Mouse (Mus musculus) limb, embryonic 13.5 days (tissue): ENCODE data around the gene Pla2g2c. TPM values are rescaled to one million over a fixed set of nuclear protein-coding genes. Genes with fewer than 3 reads are reported as not detected.

Source experiments
- ATAC-seq: fragments of 200-750 bp; cut with Nextera tagmentation; 2 replicates; pipeline ENCODE4 v1.8.0; 2017; ENCODE audit warnings: low read depth, moderate number of reproducible peaks, moderate TSS enrichment; ENCODE audit not compliant: low FRiP score
- H3K27ac ChIP-seq: fragments of 300-500 bp; sonication (generic); 2 replicates; pipeline ENCODE4 v1.5.1; 2015; ENCODE audit warnings: inconsistent platforms, mild to moderate bottlenecking, moderate library complexity
- H3K27me3 ChIP-seq: fragments of 300-500 bp; sonication (generic); 2 replicates; pipeline ENCODE4 v1.6.1; 2015; ENCODE audit warnings: mild to moderate bottlenecking, inconsistent platforms
- H3K36me3 ChIP-seq: fragments of 300-500 bp; sonication (generic); 2 replicates; pipeline ENCODE4 v1.6.1; 2015; ENCODE audit warnings: inconsistent platforms, mild to moderate bottlenecking, moderate library complexity
- H3K4me1 ChIP-seq: fragments of 300-500 bp; sonication (generic); 2 replicates; pipeline ENCODE4 v1.6.1; 2015; ENCODE audit warnings: inconsistent platforms
- H3K4me2 ChIP-seq: fragments of 300-500 bp; sonication (generic); replicated peaks from 2 replicates; pipeline ENCODE4 v1.6.1; 2015; ENCODE audit warnings: inconsistent platforms, mild to moderate bottlenecking, moderate library complexity
- H3K4me3 ChIP-seq: fragments of 300-500 bp; sonication (generic); 2 replicates; pipeline ENCODE4 v1.5.1; 2015; ENCODE audit warnings: moderate library complexity, mild to moderate bottlenecking, inconsistent platforms
- H3K9ac ChIP-seq: fragments of 300-500 bp; sonication (generic); 2 replicates; pipeline ENCODE4 v1.6.1; 2015; ENCODE audit warnings: mild to moderate bottlenecking, inconsistent platforms
- H3K9me3 ChIP-seq: fragments of 300-500 bp; sonication (generic); 2 replicates; pipeline ENCODE4 v1.6.1; 2016; ENCODE audit warnings: inconsistent platforms
- WGBS: fragments of 180-500 bp; shearing (Covaris S2); methylation state at CpG from one replicate; pipeline ENCODE4 v1.1.7; 2015; 5-methylcytosine and 5-hydroxymethylcytosine counted together
- polyA plus RNA-seq: library from polyadenylated mRNA; unstranded; fragments of >200 nt; fragmentation: Nextera tagmentation; extraction: Ambion mirVana; gene quantifications from 2 replicates; pipeline ENCODE4 v1.2.1, GENCODE M21; 2015

Gene Pla2g2c
- polyA plus RNA-seq, 1 experiment from 2014 or later = 0.33 TPM

GRCm38 (mm10) chr4:138698296-138698695 is 26.3 kb upstream of the Pla2g2c start:
- Histone ChIP-seq H3K4me1 (no peaks in the 10 kb centered on the region), H3K36me3 (no peaks in the 10 kb centered on the region), H3K4me3 (no peak overlapping the region), H3K4me2 (no peak overlapping the region), H3K9me3 (no peaks in the 10 kb centered on the region), H3K27ac (no peak overlapping the region), H3K9ac (no peak overlapping the region), H3K27me3 (peaks cover 39% of the 10 kb centered on the region)
- 56% methylated on average over 2 of the region's 2 CpGs for WGBS
- ATAC-seq = no peak

DNA sequence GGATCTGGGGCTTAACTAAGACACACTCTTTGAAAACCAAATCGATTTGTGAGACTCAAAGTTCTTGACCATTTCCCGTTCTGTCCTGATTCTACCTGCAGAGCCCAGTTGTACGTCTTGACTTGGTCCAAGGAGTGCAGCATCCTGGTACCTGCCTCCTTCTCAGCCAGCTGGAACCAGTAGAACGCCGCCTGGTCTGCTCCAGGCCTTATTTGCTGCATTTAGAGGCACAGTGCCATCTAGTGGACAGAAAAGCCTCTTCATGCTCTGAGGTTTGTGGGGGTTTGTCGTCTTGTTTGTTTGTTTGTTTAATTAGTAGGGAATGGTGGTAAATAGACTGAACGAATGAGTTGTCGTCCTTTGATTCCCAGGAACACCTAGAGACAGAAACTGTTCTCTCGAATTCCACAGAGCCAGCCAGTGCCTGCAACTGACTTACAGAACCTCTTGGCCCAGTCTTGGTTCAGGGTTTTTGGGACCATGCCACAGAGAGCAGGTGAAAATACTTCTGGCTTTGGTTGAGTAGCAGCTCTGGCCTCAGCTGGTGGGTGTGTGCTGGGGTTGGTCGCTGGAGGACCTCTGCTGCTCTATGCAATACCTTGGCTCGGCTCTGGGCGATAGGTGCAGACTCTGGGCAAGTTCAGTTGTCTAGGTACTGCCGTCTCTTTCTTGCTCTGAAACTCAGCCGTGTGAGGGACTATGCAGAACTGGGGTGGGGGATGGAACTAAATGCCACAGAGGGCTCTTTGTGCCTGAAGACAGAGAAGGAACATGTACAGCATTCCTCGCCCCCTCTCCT is 24.2 kb upstream of the Pla2g2c start:
- no peaks in the 10 kb centered on the region for H3K36me3 ChIP-seq
- WGBS = 25% methylated on average over 15 of the region's 15 CpGs
- no peak overlapping the region for H3K4me3 ChIP-seq
- ATAC-seq = no peak
- no peak overlapping the region for H3K27ac ChIP-seq
- no peaks in the 10 kb centered on the region for H3K4me1 ChIP-seq
- no peak overlapping the region for H3K9ac ChIP-seq
- no peak overlapping the region for H3K4me2 ChIP-seq
- H3K27me3 ChIP-seq = peaks cover 21% of the 10 kb centered on the region
- H3K9me3 ChIP-seq = no peaks in the 10 kb centered on the region

DNA sequence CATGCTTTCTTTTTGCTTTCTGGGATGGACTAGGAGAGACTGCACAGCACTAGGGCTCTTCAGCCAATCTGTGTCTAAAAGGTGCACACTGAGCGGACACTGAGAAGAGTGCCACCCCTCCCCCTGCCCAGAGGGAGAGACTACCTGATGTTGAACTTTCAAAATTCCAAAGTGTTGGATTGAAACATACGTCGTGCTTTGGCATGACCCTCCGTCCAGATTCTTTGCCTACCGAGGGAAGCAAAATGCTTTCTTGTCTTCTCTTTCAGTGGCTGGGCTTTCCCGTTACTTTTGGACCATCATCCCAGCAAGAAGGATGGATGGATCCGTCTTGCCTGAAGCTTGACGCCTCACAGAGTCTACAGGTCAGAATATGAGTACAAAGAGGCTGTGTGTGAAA is 23.5 kb upstream of the Pla2g2c start:
- H3K4me2 ChIP-seq = no peak overlapping the region
- no peak for ATAC-seq
- no peak overlapping the region for H3K9ac ChIP-seq
- H3K27ac ChIP-seq = no peak overlapping the region
- no peaks in the 10 kb centered on the region for H3K36me3 ChIP-seq
- no peaks in the 10 kb centered on the region for H3K9me3 ChIP-seq
- H3K4me1 ChIP-seq = no peaks in the 10 kb centered on the region
- WGBS = 62% methylated on average over 8 of the region's 8 CpGs
- H3K27me3 ChIP-seq = peaks cover 16% of the 10 kb centered on the region
- H3K4me3 ChIP-seq = no peak overlapping the region

- WGBS = 66% methylated on average over 2 of the region's 2 CpGs
- H3K27ac ChIP-seq = no peak overlapping the region
- peaks cover 7% of the 10 kb centered on the region; the same call in 1 of the 2 replicates for H3K27me3 ChIP-seq
- no peaks in the 10 kb centered on the region for H3K4me1 ChIP-seq
- no peaks in the 10 kb centered on the region for H3K36me3 ChIP-seq
- no peak for ATAC-seq
- H3K4me2 ChIP-seq = no peak overlapping the region
- H3K4me3 ChIP-seq = no peak overlapping the region
- H3K9me3 ChIP-seq = no peaks in the 10 kb centered on the region
- H3K9ac ChIP-seq = no peak overlapping the region
Measured at GRCm38 (mm10) chr4:138702031-138702430, 22.6 kb upstream of the Pla2g2c start.

GRCm38 (mm10) chr4:138702528-138702927 is 22.1 kb upstream of the Pla2g2c start:
- H3K27ac ChIP-seq = no peak overlapping the region
- H3K4me1 ChIP-seq = no peaks in the 10 kb centered on the region
- ATAC-seq = no peak
- H3K9me3 ChIP-seq = no peaks in the 10 kb centered on the region
- no peaks in the 10 kb centered on the region for H3K36me3 ChIP-seq
- no peak overlapping the region for H3K4me3 ChIP-seq
- no peak overlapping the region for H3K9ac ChIP-seq
- H3K27me3 ChIP-seq = 0 out of 2 replicates have a peak, but pooled peaks cover 6% of the 10 kb centered on the region
- 78% methylated on average over 8 of the region's 8 CpGs for WGBS
- no peak overlapping the region for H3K4me2 ChIP-seq

DNA sequence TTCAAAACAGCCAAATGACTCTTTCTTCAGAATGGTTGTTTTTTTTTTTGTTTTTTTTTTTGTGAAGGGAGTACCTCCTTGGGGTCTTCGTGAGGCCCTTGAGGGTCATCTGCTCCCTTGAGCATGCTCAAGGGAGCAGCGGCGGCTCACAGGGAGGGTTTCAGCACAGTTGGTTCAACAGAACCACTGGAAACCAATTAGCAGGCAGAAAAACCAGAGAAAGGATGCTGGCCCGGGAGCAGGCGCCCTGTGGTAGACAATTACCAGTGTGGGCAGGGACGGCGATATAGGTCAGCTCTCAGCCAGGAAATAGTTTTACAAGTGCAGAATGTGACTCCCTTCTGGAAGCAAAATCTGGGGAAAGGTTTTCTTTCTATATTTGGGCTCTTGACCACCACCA is 21.0 kb upstream of the Pla2g2c start:
- Histone ChIP-seq H3K4me2 (no peak overlapping the region), H3K9ac (no peak overlapping the region), H3K4me1 (no peaks in the 10 kb centered on the region), H3K27ac (no peak overlapping the region), H3K4me3 (no peak overlapping the region), H3K27me3 (0 out of 2 replicates have a peak, but pooled peaks cover 3% of the 10 kb centered on the region), H3K9me3 (no peaks in the 10 kb centered on the region), H3K36me3 (no peaks in the 10 kb centered on the region)
- 41% methylated on average over 7 of the region's 7 CpGs for WGBS
- ATAC-seq = no peak

GRCm38 (mm10) chr4:138704169-138704568 is 20.4 kb upstream of the Pla2g2c start:
- H3K27ac ChIP-seq = no peak overlapping the region
- H3K9ac ChIP-seq = no peak overlapping the region
- 0 out of 2 replicates have a peak, but pooled peaks cover 3% of the 10 kb centered on the region for H3K27me3 ChIP-seq
- H3K4me1 ChIP-seq = no peaks in the 10 kb centered on the region
- H3K9me3 ChIP-seq = no peaks in the 10 kb centered on the region
- no peak overlapping the region for H3K4me3 ChIP-seq
- no peaks in the 10 kb centered on the region for H3K36me3 ChIP-seq
- H3K4me2 ChIP-seq = no peak overlapping the region
- WGBS = 72% methylated on average over 4 of the region's 4 CpGs
- ATAC-seq = no peak

GRCm38 (mm10) chr4:138706620-138707019 is 18.0 kb upstream of the Pla2g2c start:
- H3K4me2 ChIP-seq = no peak overlapping the region
- no peak overlapping the region for H3K27ac ChIP-seq
- no peaks in the 10 kb centered on the region for H3K4me1 ChIP-seq
- H3K9me3 ChIP-seq = no peaks in the 10 kb centered on the region
- ATAC-seq = no peak
- no peak overlapping the region for H3K4me3 ChIP-seq
- no peaks in the 10 kb centered on the region for H3K27me3 ChIP-seq
- 93% methylated on average over 8 of the region's 8 CpGs for WGBS
- no peaks in the 10 kb centered on the region for H3K36me3 ChIP-seq
- H3K9ac ChIP-seq = no peak overlapping the region

DNA sequence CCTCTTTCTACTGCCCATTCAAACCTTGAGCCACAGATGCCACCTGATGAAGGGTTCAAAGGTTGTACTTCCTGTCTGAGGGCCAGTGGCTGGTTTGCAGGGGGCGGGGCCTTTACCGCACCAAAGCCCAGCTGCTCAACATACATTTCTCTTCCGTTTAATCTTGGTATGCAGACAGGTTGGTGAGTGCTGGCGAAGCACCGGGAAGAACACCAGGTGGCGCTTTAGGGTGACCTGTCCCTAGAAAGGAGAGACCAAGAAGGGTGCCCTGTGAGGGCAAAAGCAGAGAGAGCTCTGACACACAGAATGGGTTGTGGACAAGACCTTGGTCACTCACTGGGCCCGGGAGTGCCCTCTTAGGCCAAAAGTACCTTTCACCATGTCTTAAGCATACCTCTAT is 16.0 kb upstream of the Pla2g2c start:
- no peak overlapping the region for H3K4me3 ChIP-seq
- H3K27ac ChIP-seq = no peak overlapping the region
- no peak overlapping the region for H3K4me2 ChIP-seq
- no peak overlapping the region for H3K9ac ChIP-seq
- WGBS = 8% methylated on average over 7 of the region's 7 CpGs
- no peak for ATAC-seq
- H3K36me3 ChIP-seq = no peaks in the 10 kb centered on the region
- H3K4me1 ChIP-seq = no peaks in the 10 kb centered on the region
- no peaks in the 10 kb centered on the region for H3K9me3 ChIP-seq
- H3K27me3 ChIP-seq = peaks cover 2% of the 10 kb centered on the region; the same call in 1 of the 2 replicates

DNA sequence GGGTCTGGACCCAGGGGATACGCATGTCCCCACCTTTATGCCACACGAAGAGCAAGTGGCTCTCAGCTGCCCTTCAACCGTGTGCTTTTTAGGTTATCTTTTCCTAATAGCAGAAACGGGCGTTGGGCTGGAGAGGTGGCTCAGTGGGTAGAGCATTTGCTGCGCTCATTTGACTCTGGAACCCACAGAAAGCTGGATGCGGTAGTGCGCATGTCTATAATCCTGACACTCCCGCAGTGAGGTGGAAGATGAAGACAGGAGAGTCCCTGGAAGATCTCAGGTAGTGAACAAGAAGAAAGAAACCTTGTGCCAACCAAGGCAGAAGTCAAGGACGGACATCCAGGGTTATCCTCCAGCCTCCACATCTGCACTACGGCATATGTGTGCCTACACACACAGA is 15.3 kb upstream of the Pla2g2c start:
- no peak overlapping the region for H3K4me2 ChIP-seq
- H3K27me3 ChIP-seq = peaks cover 2% of the 10 kb centered on the region; the same call in 1 of the 2 replicates
- H3K4me1 ChIP-seq = no peaks in the 10 kb centered on the region
- no peaks in the 10 kb centered on the region for H3K36me3 ChIP-seq
- no peak for ATAC-seq
- H3K4me3 ChIP-seq = no peak overlapping the region
- no peak overlapping the region for H3K9ac ChIP-seq
- H3K27ac ChIP-seq = no peak overlapping the region
- H3K9me3 ChIP-seq = no peaks in the 10 kb centered on the region
- 78% methylated on average over 11 of the region's 11 CpGs for WGBS

GRCm38 (mm10) chr4:138709944-138710343 is 14.6 kb upstream of the Pla2g2c start:
- no peak overlapping the region for H3K9ac ChIP-seq
- no peak overlapping the region for H3K27ac ChIP-seq
- no peaks in the 10 kb centered on the region for H3K4me1 ChIP-seq
- H3K36me3 ChIP-seq = no peaks in the 10 kb centered on the region
- H3K4me2 ChIP-seq = no peak overlapping the region
- WGBS = 75% methylated on average over 7 of the region's 7 CpGs
- H3K27me3 ChIP-seq = peaks cover 2% of the 10 kb centered on the region; the same call in 1 of the 2 replicates
- no peaks in the 10 kb centered on the region for H3K9me3 ChIP-seq
- no peak overlapping the region for H3K4me3 ChIP-seq
- ATAC-seq = no peak

DNA sequence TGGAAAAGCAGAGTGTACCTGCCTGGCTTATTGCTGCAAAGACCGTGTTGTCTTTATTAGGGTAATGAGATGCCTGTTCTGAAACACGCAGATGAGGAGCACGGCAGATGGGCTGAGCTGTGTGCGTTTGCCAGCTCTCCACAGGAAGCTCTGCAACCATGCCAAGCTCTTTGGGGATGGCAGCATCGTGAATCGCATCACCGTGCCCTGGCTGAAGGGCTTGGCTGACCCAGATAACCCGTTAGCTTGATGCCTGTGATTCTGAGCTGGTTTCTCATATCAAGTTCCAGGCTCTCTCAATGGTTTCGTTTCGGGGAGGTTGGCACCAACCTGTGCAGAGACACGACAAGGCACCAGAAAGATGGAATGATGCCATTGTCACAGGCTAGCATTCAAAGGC is 14.0 kb upstream of the Pla2g2c start:
- Histone ChIP-seq H3K36me3 (no peaks in the 10 kb centered on the region), H3K9me3 (no peaks in the 10 kb centered on the region), H3K9ac (no peak overlapping the region), H3K27me3 (peaks cover 2% of the 10 kb centered on the region; the same call in 1 of the 2 replicates), H3K4me1 (no peaks in the 10 kb centered on the region), H3K27ac (no peak overlapping the region), H3K4me2 (no peak overlapping the region), H3K4me3 (no peak overlapping the region)
- 87% methylated on average over 11 of the region's 11 CpGs for WGBS
- ATAC-seq = no peak
